Mouse (Mus musculus): ENCODE results near the gene St6galnac4. TPM values are rescaled to one million over a fixed set of nuclear protein-coding genes. Genes with fewer than 3 reads are reported as not detected.

St6galnac4 gene
- total RNA-seq, 2 experiments from 2014 or later: 21.5 to 22.3 TPM

DNA sequence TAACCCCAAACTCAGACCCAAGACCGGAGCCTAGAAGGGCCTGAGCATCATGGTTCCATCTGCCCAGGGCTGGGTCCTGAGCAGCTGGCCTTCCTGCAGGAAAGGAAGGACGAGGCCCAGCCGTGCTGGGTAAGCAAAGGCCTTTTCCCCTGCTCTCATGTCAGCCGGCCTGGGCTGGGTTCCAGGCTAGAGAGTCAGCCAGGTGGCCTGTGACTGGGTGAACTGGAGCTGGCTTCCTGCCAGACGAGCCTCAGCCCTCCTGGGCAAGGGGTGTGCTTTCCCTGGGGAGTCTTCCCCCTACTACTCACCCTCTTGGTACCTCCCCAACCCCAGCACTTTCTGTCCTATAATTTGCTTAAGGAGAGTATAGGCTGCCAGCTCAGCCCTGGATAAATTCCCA, 18.7 kb upstream of the St6galnac4 start:
- ATAC-seq (replicated peaks; ENCODE audit: low FRiP score, low TSS enrichment, poor library complexity, severe bottlenecking): no peak

DNA sequence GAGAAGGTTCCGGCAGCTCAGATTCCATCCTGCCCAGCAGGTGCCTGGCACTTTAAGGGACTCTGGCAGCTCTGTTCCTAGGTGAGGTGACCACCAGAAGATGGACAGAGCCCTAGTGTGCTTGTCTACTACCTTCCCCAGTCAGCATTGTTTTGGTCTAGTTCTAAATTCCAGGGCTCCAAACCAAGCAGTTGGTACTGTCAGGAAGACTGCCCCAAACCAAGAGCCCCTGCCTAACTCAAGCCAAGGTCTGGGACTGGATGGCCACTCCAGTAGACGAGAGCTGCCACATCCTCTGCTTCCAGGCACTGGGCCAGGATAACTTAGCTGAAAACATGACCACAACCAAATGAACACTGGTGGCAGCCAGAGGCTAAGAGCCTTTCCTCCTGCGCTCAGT, 18.0 kb upstream of the St6galnac4 start:
- ATAC-seq (replicated peaks; ENCODE audit: low FRiP score, low TSS enrichment, poor library complexity, severe bottlenecking): no peak

DNA sequence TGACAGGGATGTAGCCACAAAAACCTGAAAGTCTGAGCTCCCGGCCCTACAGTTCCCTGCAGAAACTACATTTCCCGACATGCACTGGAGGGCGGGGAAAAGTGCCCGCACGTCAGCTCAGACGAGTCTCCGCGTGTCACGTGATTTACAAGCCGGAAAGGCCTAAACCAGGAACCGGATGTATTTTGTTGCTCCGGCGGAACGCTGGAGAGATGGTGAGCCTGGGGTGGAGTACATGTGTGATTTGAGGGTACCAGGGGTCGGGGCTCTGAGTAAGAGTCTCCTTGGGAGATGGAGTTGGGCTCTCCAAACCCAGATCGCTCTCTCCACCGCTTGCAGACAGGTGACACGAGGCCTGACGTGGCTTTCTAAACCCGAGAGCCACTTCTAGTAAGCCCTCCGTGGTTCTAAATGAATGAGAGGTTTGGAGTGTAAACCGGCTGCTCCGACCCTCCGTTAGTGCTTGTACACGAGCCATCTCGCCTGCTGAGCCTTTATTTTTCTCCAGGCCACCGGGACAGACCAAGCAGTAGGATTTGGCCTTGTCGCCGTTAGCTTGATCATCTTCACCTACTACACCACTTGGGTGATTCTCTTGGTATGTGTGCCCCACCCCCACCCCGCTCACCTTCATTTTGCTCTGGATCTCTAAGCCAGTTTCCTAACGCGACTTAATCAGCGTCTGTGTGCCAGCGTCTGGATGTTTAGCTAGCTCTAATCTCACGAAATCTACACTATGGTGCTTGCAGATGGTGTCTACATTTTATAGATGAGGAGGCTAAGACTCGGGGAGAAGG, 16.0 kb upstream of the St6galnac4 start, which contains the start of gene Dpm2:
TSS of gene Dpm2 (plus strand) at position 161 of the 797 bp plus-strand sequence.
- peak; percentile 72 for ATAC-seq (replicated peaks; ENCODE audit: low FRiP score, low TSS enrichment, poor library complexity, severe bottlenecking)

DNA sequence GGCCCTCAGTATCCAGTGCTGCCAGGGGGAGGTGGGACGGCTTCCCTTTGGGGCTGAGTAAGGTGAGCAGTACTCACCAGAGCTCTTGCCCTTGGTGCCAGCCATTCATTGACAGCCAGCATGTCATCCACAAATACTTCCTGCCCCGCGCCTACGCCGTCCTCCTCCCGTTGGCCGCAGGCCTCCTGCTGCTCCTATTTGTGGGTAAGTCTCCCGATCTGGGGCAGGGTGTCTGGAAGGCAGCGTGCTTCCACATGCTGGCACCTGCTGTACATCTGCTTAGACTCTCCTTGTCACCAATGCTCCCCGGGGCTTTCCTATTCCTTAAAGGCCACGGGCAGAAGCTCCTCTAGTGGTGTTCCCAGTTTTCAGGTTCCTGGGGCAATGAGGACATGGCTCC, 14.7 kb upstream of the St6galnac4 start:
- no peak for ATAC-seq (replicated peaks; ENCODE audit: low FRiP score, low TSS enrichment, poor library complexity, severe bottlenecking)

DNA sequence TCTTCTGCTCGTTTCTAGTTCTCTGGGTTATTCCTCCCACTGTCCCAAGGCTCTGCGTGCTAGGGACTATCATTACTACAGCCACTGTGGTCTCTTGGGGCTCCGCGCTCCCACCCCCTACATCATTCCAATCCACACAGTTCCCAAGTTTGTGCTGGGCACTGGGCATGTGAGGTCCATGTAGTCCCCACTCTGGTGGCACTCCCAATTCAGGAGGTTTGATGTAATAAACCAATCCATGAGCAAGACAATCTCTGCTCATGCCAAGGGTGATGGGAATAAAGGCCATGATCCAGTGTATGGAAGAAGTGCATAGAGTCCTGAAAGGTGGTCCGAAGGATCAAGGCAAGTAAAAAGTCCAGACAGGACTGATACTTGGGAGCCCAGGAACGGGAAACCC, 12.4 kb upstream of the St6galnac4 start, which contains the start of gene Pip5kl1:
TSS of gene Pip5kl1 (plus strand) at position 301 of the 400 bp plus-strand sequence.
- no peak for ATAC-seq (replicated peaks; ENCODE audit: low FRiP score, low TSS enrichment, poor library complexity, severe bottlenecking)

DNA sequence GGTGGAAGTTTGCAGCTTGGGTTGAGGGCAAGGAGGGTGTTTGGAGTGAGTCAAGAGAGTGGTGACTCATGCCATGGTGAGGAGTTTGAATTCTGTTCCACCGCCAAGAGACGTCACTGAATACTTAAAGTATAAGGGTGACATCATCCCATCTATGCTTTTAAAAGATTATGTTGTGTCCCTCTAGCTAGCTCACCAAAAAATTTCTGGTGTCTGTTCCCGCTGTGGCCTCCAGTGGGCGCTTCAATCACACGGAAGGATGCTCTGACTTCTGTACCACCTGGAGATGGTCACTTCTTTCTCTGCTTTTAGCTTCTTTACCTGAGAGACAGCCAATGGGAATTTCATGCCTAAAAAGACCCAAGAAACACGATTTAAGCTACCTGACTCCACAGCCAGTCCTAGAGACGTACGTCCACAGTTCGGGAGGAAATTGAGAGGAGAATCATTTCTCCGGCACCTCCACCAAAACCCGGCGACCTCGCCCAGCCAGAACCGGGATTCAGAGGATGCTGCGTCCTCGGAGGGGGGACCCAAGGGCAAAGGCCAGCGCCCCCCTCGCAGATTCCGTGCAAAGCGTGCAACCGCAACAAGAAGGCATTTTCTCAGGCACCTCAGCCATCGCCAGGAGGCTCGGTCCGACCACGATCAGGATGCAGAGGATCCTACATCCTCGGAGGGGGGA, 11.9 kb upstream of the St6galnac4 start:
- peak; percentile 20; the same call in 1 of the 2 replicates for ATAC-seq (replicated peaks; ENCODE audit: low FRiP score, low TSS enrichment, poor library complexity, severe bottlenecking)

DNA sequence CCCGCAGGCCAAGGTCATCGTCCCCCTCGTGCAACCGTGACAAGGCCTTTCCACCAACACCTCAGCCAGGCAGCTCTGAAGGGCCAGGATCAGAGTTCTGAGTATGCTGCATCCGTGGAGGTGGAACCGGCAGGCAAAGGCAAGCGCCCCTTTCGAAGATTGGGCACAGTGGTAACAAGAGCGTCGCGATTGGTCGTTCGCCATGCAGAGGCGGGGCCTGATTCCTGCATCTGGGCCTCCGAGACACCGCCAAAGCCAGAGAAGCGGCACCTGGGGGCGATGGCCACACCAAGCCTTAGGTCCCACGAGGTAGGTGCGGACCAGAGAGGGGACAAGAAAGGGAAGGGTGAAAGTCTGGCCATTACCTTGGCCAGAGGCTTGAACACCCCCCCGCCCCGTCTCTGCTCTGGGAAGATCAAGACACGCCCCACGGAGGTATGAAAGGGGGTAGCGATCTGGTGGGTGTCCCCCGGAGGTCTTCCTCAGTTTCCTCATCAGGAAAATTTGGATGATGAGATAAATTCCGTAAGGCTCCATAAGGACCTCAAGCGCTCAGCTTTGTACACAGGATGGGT, 11.2 kb upstream of the St6galnac4 start, which contains the start of gene 9430097D07Rik:
TSS of gene 9430097D07Rik (minus strand) at position 99 of the 575 bp plus-strand sequence.
- peak; percentile 59 for ATAC-seq (replicated peaks; ENCODE audit: low FRiP score, low TSS enrichment, poor library complexity, severe bottlenecking)

DNA sequence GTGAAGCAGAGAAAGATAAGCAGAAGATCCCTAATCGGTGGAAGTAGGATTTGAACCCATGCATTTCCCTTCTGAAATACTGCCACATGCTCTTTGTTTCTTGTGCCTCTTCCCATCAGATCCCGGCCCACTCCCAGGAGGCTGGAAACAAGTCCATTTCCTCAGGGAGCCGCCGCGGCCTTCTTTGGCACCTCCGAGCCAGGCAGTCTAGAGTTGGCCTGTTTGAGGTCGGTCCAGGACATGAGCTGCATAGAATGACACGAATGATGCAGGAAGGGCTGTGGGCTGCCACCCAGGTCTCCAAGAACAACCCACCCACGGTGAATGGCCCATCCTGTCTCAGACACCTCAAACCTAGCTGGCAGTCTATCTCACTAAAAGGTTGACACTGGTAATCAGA, 10.4 kb upstream of the St6galnac4 start:
- no peak for ATAC-seq (replicated peaks; ENCODE audit: low FRiP score, low TSS enrichment, poor library complexity, severe bottlenecking)

DNA sequence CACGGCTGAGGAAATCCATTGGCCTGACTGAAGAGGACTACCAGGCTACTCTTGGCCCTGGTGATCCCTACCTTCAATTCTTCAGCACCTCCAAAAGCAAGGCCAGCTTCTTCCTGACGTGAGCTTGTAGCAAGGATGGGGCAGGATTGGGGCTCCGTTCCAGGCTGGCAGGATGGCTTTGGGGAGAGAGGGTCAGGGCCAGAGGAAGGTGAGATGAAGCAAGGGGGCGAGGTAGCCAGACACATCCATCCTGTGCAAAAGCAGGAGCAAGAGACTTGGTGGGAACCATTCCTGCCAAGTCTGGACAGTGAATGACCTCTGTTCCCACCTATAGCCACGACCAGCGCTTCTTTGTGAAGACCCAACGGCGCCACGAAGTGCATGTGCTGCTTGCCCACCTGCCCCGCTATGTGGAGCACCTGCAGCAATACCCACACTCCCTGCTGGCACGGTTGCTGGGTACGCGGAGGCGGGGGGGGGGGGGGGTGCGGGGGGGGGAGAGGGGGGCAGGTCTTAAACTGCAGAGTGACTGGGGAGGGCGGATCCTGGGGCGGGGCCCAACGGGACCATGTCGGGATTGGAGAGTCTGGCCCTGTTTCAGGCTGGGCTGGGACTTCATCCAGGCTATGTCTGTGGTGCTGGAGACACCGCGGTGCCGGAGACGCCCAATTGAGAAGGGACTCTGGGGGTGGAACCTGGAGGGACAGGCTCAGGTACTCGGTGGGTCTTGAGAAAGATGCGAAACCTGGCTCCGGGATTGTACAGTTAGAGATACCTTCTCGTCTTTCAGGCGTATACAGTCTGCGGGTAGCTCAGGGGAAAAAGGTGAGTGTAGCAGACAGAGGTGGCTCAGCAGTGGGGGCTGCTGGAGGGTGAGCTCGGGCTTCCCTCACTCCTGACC, 8.5 kb upstream of the St6galnac4 start:
- no peak for ATAC-seq (replicated peaks; ENCODE audit: low FRiP score, low TSS enrichment, poor library complexity, severe bottlenecking)

DNA sequence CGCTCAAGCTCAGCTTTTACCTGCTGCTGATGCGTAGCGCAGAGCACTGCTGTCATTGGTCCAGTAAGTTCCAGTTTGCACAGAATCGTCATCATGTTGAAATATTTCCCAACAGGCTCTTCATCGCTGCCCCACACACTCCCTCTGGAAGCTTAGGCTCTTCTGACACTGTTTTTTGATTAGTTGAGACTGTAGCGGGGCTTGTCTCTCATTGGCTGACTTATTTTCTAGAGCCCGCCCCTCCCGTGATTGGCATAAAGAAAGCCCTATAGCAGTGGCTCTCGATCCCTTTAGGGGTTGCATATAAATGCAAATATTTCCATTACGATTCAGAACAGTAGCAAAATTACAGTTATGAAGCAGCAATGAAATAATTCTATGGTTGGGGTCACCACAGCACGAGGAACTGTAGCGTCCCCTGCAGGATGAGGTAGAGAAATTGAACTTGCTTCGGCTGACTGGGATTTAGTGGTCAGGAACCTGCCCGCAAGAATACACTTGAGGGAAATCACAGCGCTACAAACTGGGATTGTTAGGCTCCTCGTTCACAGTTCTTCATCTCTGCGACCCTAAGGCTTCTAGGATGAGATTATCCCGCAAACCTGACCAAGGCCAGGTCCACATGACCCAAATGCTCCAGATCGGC, 5.3 kb upstream of the St6galnac4 start:
- 0 out of 2 replicates have a peak, but pooled peaks have one; percentile 24 for ATAC-seq (replicated peaks; ENCODE audit: low FRiP score, low TSS enrichment, poor library complexity, severe bottlenecking)

DNA sequence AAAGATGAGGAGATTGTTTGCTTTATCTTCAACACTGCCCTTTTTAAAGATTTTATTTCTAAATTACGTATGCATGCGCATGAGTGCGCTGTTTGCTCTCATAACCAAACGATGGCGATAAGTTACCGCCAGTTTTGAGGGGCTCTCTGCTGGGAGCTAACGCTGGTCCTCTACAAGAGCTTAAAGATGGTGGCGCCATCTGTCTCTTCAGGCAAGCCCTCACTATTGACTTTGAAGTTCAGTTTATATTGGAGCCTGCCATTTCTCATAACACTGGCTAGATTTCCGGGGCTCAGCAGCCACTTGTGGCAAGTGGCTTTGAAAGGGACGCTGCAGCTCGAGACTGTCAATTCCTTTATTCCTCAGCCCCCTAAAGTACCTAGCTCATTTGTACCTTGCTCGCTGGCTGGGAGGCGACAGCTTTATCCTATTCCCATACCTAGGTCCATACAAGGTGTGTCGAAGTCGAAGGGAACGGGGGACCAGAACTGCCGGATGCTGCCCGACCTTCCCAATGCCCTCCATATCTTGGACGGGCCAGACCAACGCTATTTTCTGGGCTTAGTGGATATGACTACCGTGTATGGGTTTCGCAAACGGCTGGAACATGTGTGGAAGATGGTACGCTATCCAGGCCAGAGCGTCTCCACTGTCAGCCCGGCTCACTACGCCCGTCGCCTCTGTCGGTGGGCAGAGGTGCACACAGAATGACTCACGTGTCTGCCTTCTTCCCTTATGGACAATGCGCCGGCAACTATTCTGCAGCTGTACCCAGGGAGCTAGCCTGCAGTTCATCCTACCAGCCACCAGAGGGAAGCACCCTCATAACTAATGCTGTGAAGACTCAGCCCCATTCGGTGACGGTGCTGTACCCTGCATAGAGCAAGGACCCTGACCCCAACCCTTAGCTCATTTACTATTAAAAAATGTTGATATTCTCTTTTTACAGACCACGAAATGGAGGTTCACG, 3.8 kb upstream of the St6galnac4 start:
- ATAC-seq (replicated peaks; ENCODE audit: low FRiP score, low TSS enrichment, poor library complexity, severe bottlenecking): peak; percentile 50

DNA sequence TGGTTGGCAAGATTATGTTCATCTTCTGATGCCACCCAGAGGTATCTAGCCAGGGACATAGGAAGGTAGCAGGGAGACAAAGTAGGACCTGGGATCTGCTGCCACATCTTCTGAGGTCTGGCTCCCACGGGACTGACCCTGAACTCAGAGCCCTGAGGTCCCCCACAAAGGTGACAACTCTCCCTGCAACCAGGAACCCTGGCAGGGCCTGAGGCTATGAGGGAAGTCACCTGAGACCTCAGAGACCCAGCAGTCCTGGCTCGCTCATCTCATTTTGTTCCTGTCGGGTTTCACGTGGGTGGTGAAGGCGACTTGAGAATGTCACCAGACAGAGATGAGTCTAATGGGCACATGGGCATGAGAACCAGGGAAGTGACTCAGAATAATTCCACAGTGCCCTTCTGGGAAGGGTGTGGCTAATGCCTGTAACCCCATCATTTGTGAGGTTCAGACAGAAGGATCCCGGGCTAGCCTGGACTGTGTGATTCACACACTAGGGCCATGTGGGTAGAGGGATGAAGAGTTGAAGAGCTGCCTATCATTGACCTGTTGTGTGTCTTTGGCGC, 1.7 kb upstream of the St6galnac4 start:
- ATAC-seq (replicated peaks; ENCODE audit: low FRiP score, low TSS enrichment, poor library complexity, severe bottlenecking): no peak

DNA sequence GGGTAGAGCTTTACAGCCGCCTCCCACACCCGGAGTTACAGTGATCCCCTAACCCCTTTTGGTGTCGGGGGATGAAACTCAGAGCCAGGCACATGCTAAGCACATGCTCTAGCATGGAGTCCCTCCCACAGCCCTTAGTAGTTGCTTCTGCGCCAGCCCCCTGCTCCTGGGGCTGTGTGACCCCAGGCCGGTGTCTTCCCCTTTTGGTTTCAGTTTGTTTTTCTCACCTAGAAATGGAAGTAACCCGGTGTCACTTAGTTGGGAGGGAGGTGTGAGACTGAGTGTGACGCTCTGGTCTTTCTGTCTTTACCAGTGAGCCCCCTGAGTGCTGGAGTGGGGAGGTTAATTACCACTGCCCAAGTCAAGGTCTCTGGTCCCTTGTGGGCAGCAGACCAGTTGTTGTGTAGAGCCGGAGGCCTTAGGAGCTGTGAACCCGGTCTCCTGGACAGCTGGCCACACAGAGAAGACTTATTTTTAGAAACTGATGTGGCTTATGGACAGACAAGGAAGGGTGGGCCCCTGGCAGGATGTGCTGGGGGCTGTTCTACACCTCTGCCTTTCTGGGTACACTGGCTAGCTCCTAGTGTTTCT, 931 bp downstream of the St6galnac4 start:
- peak; percentile 10; the same call in 1 of the 2 replicates for ATAC-seq (replicated peaks; ENCODE audit: low FRiP score, low TSS enrichment, poor library complexity, severe bottlenecking)

DNA sequence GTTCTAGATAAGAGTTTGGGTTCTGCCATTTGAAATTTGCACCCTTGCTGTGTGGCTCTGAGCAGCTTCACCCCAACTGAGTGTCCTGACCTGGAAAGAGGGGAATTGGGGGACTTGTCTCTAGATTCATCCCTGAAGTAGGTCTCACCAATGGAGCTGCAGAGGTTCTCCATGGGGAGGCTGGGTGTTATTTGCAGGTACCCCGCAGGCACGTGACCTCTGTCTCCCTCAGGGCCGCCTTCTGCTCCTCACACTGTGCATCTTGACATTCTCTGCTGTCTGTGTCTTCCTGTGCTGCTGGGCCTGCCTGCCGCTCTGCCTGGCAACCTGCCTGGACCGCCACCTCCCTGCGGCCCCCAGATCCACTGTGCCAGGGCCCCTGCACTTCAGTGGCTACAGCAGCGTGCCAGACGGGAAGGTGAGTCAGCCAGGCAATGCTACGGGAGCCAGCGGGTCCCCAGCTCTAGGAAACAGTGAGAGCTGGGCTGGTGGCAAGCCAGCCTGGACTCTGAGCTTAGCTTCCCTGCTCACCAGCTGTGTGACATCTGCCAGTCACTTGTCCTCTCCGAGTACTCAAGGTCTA, 2.4 kb downstream of the St6galnac4 start:
- ATAC-seq (replicated peaks; ENCODE audit: low FRiP score, low TSS enrichment, poor library complexity, severe bottlenecking): no peak

DNA sequence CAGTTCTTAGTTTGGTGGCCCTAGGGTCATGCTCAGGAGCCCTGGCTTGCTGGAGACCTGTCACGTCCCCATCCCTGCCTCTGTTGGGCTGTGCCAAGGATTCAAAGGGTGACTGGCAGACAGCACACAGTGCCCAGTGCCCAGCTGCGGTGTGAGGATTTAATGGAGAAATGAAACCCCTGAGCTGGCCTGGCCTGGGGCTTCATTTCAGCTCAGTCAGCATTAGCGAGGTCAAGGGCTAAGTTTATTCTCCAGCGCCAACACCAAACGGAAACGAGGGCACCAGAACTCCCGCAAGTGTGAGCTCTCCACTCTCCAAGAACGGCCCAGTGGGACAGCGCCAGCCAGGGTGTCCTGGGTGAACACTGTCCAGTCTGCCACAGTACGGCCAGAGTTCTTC, 3.3 kb downstream of the St6galnac4 start:
- no peak for ATAC-seq (replicated peaks; ENCODE audit: low FRiP score, low TSS enrichment, poor library complexity, severe bottlenecking)

DNA sequence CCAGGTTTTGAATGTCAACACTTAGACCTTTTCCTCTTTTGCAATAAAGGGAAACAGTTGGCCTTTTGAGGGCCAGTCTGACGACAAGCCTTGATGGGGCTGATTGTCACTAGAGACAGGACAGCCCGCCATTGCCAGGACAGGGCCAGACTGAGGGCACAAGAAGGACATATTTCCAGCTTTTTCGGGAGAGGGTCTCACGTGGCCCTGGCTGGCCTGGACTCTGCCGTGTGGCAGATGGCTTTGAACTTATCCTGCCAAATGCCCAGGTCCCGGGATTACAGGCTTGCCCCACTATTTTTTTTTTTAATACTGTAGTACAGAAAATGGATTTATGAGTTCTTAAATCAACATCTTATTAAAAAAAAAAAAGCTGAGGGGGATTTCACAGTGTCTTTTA, 4.4 kb downstream of the St6galnac4 start:
- ATAC-seq (replicated peaks; ENCODE audit: low FRiP score, low TSS enrichment, poor library complexity, severe bottlenecking): no peak

DNA sequence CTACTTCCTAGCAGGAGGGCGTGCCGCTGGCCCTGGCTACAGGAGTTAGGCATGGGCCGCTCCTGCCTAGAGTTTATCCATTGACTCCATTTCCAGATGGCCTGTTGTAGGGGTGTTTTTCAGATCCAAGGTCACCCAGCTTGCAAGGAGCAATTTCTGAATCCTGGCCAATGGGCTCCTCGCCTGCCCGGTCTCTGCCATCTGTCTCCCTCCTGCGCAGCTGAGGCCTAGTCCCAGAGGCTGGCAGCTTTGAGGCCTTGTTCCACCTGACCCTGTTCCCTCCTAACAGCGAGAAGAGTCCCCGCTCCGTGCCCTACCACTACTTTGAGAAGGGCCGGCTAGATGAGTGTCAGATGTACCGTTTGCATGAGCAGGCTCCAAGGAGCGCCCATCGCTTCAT, 9.8 kb downstream of the St6galnac4 start:
- no peak for ATAC-seq (replicated peaks; ENCODE audit: low FRiP score, low TSS enrichment, poor library complexity, severe bottlenecking)

Data from megakaryocyte-erythroid progenitor cell, adult 5-6 weeks (primary cell).